In genomic region chr19:45297812-45298211, GRCm38 (mm10) we compare ENCODE assay signal across 11 mouse cellular contexts.
DNase-seq lines count a peak whose midpoint lies in the region; ATAC-seq and TF ChIP-seq lines count a peak whose summit lies in the region.
"Had no signal": no experiment of that assay in that cellular context is flagged by ENCODE, and none has a peak within 500 bp of the region (broad histone marks: within the 10 kb centered on the region; RNA-seq: fewer than 3 reads in every experiment).

No protein-coding gene starts in this region.

- 36% methylated on average over 3 of the region's 3 CpGs for WGBS in kidney, postnatal 0 days
- 36% methylated on average over 3 of the region's 3 CpGs for WGBS in kidney, embryonic 15.5 days
- WGBS in forebrain, embryonic 14.5 days, result 33% methylated on average over 3 of the region's 3 CpGs

- H3K9ac ChIP-seq in kidney, postnatal 0 days (ENCODE audit: low read depth, low read length), result no peak overlapping the region
- H3K9ac ChIP-seq in kidney, embryonic 15.5 days, result no peak overlapping the region
- H3K9ac ChIP-seq in forebrain, embryonic 14.5 days (ENCODE audit: low read length), result no peak overlapping the region

- H3K4me2 ChIP-seq in kidney, postnatal 0 days (ENCODE audit: low read length), result no peak overlapping the region
- no peak overlapping the region for H3K4me2 ChIP-seq in kidney, embryonic 15.5 days
- H3K4me2 ChIP-seq in forebrain, embryonic 14.5 days (ENCODE audit: low read length), result no peak overlapping the region
- H3K4me2 ChIP-seq: midbrain, embryonic 11.5 days had no signal

- peaks cover 28% of the 10 kb centered on the region for H3K27me3 ChIP-seq in kidney, postnatal 0 days (ENCODE audit: insufficient read depth, low read length)
- H3K27me3 ChIP-seq in kidney, embryonic 15.5 days, result peaks cover 77% of the 10 kb centered on the region
- peaks cover 16% of the 10 kb centered on the region for H3K27me3 ChIP-seq in forebrain, embryonic 14.5 days (replicated peaks; ENCODE audit: control insufficient read depth, insufficient read depth, low read length)

- peaks cover 7% of the 10 kb centered on the region for H3K4me1 ChIP-seq in kidney, postnatal 0 days (replicated peaks; ENCODE audit: insufficient read depth, low read length)
- peaks cover 46% of the 10 kb centered on the region for H3K4me1 ChIP-seq in kidney, embryonic 15.5 days
- H3K4me1 ChIP-seq in forebrain, embryonic 14.5 days (ENCODE audit: control insufficient read depth, insufficient read depth, low read length), result peaks cover 33% of the 10 kb centered on the region

- no peak overlapping the region for H3K27ac ChIP-seq in kidney, postnatal 0 days
- H3K27ac ChIP-seq in kidney, embryonic 15.5 days, result no peak overlapping the region
- no peak overlapping the region for H3K27ac ChIP-seq in forebrain, embryonic 14.5 days (ENCODE audit: low read depth, low read length)

- peak; percentile 75 for TF ChIP-seq CTCF in kidney, postnatal 0 days (IDR thresholded peaks at IDR 0.05; ENCODE audit: low read depth)

- peak; percentile 71 for DNase-seq in kidney, postnatal 0 days (ENCODE audit: low spot score)
- DNase-seq in thymus, postnatal 0 days (ENCODE audit: low spot score), result peak; percentile 67
- no peak for DNase-seq in thymus, postnatal 36 days
- DNase-seq in embryo, embryonic 10.5 days (ENCODE audit: low spot score), result peak; percentile 71
- DNase-seq in adipocyte (ENCODE audit: low spot score), result no peak
- no peak for DNase-seq in forebrain, embryonic 14.5 days (ENCODE audit: low spot score)
- no peak for DNase-seq in cerebellum, adult 9-11 months
- DNase-seq: adrenal gland, adult 8-10 months; layer of hippocampus, postnatal 36 days had no signal

- no peak for ATAC-seq in kidney, postnatal 0 days (replicated peaks; ENCODE audit: low FRiP score, low read depth)
- no peak for ATAC-seq in kidney, embryonic 15.5 days (replicated peaks; ENCODE audit: low FRiP score)
- ATAC-seq in forebrain, embryonic 14.5 days, result no peak

- no peak overlapping the region for H3K4me3 ChIP-seq in kidney, postnatal 0 days (replicated peaks; ENCODE audit: low read depth, low read length)
- no peak overlapping the region for H3K4me3 ChIP-seq in kidney, embryonic 15.5 days (replicated peaks)
- no peak overlapping the region for H3K4me3 ChIP-seq in forebrain, embryonic 14.5 days (ENCODE audit: low read depth, low read length)

- H3K36me3 ChIP-seq in kidney, postnatal 0 days (ENCODE audit: insufficient read depth, low read length), result no peaks in the 10 kb centered on the region
- H3K36me3 ChIP-seq in kidney, embryonic 15.5 days, result no peaks in the 10 kb centered on the region
- H3K36me3 ChIP-seq in forebrain, embryonic 14.5 days (ENCODE audit: control insufficient read depth, insufficient read depth, low read length), result no peaks in the 10 kb centered on the region

- H3K9me3 ChIP-seq in kidney, postnatal 0 days (replicated peaks; ENCODE audit: low read length), result no peaks in the 10 kb centered on the region
- H3K9me3 ChIP-seq in kidney, embryonic 15.5 days (replicated peaks), result no peaks in the 10 kb centered on the region
- no peaks in the 10 kb centered on the region for H3K9me3 ChIP-seq in forebrain, embryonic 14.5 days (replicated peaks; ENCODE audit: control insufficient read depth, low read length)

Comparison
In these comparisons a context has a peak if more than half of its experiments do, and no peak if none do; other contexts are left out.
1. DNase-seq: peak in kidney, postnatal 0 days (single experiment), thymus, postnatal 0 days (single experiment) and embryo, embryonic 10.5 days (single experiment); none in thymus, postnatal 36 days (0 of 2), adipocyte (single experiment), forebrain, embryonic 14.5 days (single experiment) and cerebellum, adult 9-11 months (single experiment).